Mouse (Mus musculus): Measurements from ENCODE around the gene Asphd1.
"Not testable (repeated sequence)": the region's sequence is repeated elsewhere in the genome, so short reads cannot be mapped to it uniquely, and the experiment has no call there.

Asphd1 gene

GRCm38 (mm10) chr7:126950647-126951615 is 1.5 kb upstream of the Asphd1 start:
- no peak for DNase-seq (ENCODE audit: low spot score)

- peak; percentile 93 for DNase-seq (ENCODE audit: low spot score)
Observed at GRCm38 (mm10) chr7:126949793-126950646, 638 bp upstream of the Asphd1 start, which contains the start of gene Sez6l2. Gene Sez6l2 (plus strand): TSS chr7:126950563.

- DNase-seq (ENCODE audit: low spot score): no peak
Observed at GRCm38 (mm10) chr7:126948626-126949025, 756 bp downstream of the Asphd1 start.

DNA sequence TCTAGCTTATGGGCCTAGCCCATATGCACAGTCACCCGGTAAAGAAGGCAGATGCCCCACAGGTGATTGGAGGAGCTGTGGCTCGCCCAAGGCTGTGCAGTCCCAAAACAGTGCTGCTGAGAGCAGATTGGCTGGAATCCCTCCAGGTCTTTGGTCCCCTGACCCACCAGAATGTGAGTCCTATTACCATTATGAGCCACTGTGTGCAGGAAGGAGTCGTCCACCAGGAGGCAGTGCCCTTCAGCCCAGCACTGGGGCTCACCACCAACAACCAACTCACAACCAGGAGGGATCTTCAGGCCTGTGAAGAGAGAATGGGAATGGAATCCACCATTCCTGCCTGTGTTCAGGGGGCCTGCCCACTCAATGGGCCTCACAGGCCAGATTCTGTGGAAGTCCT is 2.9 kb downstream of the Asphd1 start:
- DNase-seq (ENCODE audit: low spot score): no peak

- no peak for DNase-seq (ENCODE audit: low spot score)
Observed at GRCm38 (mm10) chr7:126941801-126942200, 7.6 kb downstream of the Asphd1 start.

GRCm38 (mm10) chr7:126941171-126941570 is 8.2 kb downstream of the Asphd1 start:
- no peak for DNase-seq (ENCODE audit: low spot score)

DNA sequence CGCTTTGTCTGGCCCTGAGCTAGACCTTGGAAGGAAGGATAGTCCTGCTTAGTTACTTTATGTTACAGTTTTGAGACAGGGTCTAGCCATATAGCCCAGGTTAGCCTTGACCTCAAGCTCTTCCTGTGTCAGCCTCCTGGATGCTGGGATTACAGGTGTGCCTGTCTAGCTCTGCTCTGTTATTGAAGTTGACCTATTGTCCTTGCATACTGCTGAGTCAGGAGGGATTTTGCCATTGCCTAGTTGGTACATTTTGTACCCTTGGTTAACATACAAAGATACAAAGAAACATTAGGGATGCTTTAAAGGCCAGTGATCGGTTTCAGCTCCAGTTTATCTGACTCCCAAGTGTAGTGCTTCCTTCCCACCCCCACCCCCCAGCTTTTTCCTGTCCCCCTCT is 16.7 kb downstream of the Asphd1 start:
- DNase-seq (ENCODE audit: low spot score): no peak

GRCm38 (mm10) chr7:126929046-126929445 is 20.3 kb downstream of the Asphd1 start:
- no peak for DNase-seq (ENCODE audit: low spot score)

DNA sequence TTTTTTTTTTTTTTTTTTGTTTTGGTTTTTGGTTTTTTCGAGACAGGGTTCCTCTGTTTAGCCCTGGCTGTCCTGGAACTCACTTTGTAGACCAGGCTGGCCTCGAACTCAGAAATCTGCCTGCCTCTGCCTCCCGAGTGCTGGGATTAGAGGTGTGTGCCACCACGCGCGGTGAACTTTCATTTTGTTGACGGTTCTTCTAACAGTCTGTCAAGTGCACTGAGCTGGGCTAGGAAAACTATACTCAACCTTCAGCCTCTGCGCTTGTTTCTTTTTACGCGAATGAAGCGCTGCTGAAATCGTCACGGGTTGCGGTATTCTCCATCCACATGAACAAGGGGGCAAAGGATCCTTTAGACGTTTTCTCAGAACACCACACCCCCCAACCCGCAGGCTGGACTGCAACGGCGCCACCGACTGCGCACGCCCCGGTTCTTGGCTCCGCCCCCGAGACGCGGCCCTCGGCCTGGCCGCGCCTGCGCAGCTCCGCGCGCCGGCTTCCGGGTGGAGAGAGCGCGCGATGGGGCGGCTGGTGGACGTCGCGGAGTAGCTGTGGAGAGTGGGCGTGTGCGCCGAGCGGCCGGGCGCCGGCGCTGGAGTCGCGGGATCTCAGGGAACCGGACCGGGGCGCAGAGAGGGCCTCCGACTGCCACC is 20.9 kb downstream of the Asphd1 start, which contains the start of gene Kctd13:
TSS of gene Kctd13 (plus strand) at position 496 of the 654 bp plus-strand sequence.
- peak; percentile 81 for DNase-seq (ENCODE audit: low spot score)

DNA sequence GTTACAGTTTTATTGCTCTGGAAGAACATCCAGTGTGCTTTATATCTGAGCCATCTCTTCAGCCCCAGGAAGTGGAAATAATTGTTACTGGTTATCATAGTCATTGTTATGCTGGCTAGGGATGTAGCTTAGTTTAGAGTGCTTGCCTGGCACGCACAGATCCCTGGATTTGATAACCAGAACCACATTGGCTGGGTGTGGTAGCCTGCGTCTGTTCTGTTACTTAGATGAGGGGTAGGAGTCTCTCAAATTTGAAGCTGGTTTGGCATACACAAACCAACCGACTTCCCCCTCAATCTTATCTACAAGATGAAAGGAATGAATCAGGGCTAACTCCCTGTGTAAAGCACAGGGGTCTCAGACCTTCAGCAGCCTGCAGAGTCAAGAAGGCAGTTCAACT is 23.1 kb downstream of the Asphd1 start:
- no peak for DNase-seq (ENCODE audit: low spot score)

DNA sequence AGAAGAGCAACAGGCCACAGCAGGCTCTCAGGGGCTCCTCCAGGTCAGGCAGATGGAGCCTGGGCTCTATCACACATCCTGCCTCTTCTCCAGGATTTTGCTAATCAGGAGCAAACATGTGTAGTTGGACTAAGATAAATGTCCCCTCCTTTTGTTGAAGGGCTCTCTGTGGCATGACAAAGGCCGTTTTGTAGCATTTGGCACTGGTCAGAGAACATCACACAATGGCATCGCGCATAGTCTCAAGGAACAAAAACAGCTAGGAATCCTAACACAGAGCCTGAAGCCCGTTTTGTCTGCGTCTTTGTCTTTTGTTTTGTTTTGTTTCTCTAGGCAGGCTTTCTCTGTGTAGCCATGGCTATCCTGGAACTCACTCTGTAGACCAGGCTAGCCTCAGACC is 25.4 kb downstream of the Asphd1 start:
- DNase-seq (ENCODE audit: low spot score): no peak

- peak; percentile 39 for DNase-seq (ENCODE audit: low spot score)
Observed at GRCm38 (mm10) chr7:126922624-126923060, 26.7 kb downstream of the Asphd1 start, which contains the start of gene Tmem219. Gene Tmem219 (minus strand): TSS chr7:126922917.

- DNase-seq (ENCODE audit: low spot score): no peak
Observed at GRCm38 (mm10) chr7:126921563-126921962, 27.8 kb downstream of the Asphd1 start.

DNA sequence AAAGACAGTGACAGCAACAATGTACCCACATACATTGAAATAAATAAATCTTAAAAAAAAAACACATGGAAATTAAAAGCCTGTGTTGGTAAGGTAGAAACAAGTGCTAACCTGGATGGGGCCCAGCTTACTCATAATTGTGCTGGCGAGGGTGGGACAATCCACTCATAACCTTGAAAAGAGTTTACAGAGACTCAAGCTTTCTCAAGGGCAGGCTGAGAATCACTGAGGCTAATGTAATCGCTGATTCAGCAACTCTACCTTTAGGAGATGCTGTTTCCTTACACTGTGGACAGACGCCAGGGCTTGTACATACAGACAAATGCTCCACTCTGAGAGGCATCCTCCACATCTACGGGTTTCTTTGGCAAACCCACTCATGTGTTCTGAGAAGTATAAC is 29.4 kb downstream of the Asphd1 start:
- DNase-seq (ENCODE audit: low spot score): no peak

DNA sequence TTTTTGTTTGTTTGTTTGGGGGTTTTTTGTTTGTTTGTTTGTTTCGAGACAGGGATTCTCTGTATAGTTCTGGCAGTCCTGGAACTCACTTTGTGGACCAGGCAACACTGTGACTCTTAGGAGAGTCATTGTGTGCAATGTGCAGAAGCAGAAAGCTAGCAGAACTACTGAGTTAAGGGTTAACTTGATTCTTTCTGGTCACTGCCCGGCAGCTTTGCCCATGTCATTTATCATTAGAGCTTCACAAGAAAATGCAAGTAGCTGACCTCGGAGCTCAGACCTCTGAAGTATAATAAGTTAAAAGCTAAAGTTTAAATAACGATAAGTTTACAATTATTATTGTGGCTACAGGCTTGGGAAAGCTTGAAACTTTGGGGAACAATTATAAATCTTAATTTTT is 31.0 kb downstream of the Asphd1 start:
- DNase-seq (ENCODE audit: low spot score): not testable (repeated sequence)

GRCm38 (mm10) chr7:126914844-126915243 is 34.5 kb downstream of the Asphd1 start:
- DNase-seq (ENCODE audit: low spot score): no peak

DNA sequence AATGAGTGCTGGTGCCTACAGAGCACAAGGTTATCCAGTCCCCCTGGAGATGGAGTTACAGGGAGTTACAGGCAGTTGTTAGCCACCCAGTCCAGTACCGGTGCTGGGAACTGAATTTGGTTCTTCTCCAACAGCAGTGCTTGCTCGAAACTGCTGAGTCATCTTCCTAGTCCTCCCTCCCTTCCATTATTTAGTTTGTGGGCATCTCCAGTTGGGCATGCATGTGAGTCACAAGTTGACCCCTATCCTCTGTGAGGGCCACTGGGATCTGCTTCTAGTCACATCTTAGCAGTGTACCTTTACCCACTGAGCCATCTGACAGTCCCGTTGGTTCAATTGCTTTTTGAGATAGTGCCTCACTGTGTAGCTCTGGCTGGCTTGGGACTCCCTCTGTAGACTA is 43.8 kb downstream of the Asphd1 start:
- no peak for DNase-seq (ENCODE audit: low spot score)

GRCm38 (mm10) chr7:126899781-126900180 is 49.6 kb downstream of the Asphd1 start:
- DNase-seq (ENCODE audit: low spot score): not testable (repeated sequence)

GRCm38 (mm10) chr7:126898102-126898990 is 51.0 kb downstream of the Asphd1 start:
- peak; percentile 97 for DNase-seq (ENCODE audit: low spot score)

DNA sequence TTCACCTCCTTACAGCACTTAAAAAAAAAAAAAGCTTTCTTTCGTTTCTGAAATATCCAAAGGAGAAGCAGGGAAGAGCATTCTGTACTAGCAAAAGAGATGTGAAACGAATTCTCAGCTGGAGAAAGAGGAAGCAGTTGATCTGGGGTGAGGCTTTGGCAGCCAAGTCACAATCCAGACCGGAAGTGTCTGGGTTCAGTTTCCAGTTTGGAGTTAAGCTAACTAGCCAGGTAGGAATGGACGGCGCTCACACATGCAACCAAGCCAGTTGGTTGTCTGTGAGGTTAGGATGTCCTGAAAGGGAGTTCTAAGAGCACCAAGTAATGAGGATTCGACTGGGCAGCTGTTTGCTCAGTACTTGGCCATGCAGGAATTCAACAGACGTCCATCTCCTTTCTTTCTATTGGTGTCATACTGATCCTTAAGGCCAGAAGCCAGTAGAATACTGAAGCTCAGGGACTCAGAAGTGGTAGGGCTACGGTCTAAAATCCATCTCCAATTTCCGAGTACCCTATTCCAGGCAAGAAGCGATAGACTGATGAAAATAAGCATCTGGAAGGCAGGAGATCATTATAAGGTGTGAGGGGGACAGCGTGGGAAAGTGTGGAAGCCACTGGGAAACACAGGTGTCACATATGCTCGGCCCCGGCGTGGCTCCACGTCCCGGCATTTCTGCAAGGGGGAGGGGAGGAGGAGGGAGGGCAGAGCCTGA is 51.8 kb downstream of the Asphd1 start:
- no peak for DNase-seq (ENCODE audit: low spot score)
